Mouse (Mus musculus) common myeloid progenitor, adult 5-6 weeks (primary cell): ENCODE results near the gene Tti1. TPM values are rescaled to one million over a fixed set of nuclear protein-coding genes. Genes with fewer than 3 reads are reported as not detected.

Experiments used
- ATAC-seq: replicated peaks from 2 replicates; pipeline ENCODE4 v1.8.0; 2016; ENCODE audit warnings: low read depth, mild to moderate bottlenecking, moderate TSS enrichment, inconsistent platforms; ENCODE audit not compliant: poor library complexity, severe bottlenecking
- total RNA-seq: library from RNA; stranded (forward); fragments of 200-1000, 187-1606 nt; gene quantifications from 2 replicates; pipeline ENCODE4 v1.2.3, GENCODE M21; 2017

Gene Tti1
- total RNA-seq, 1 experiment from 2014 or later = 32.5 TPM

DNA sequence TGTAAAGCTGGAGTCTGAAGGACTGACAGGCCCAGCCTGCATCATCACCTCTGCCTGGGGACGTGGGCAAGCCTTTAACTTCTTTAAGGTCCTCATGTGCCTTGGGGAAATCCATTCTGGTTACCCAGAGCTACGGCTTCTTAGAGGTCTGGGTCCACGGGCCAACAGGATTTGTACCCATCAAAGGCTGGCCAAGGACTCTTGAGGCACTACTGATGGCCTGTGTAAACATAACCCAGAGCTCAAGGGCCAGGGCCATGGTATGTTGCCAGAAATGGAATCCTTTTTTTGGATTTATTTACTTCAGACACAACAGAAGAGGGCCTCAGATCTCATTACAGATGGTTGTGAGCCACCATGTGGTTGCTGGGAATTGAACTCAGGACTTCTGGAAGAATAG, 45.5 kb downstream of the Tti1 start:
- ATAC-seq = no peak

DNA sequence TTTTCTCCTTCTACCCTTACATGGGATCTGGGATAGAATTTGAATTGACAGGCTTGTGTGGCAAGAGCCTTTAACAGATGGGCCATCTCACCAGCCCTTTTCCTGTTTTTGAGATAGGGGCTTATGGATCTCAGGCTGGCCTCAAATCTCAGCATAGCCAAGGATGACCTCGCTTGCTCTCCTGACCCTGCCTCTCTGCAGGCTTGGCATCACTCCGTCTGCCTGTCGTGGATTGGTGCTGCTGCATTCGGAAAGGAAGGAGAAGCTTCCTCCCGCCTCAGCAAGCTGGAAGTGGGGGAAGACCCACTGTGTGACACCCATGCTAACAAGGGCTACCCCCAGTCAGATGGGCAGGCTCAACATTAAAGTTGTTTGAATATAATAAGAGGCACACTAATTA, 49.0 kb downstream of the Tti1 start:
- no peak for ATAC-seq

DNA sequence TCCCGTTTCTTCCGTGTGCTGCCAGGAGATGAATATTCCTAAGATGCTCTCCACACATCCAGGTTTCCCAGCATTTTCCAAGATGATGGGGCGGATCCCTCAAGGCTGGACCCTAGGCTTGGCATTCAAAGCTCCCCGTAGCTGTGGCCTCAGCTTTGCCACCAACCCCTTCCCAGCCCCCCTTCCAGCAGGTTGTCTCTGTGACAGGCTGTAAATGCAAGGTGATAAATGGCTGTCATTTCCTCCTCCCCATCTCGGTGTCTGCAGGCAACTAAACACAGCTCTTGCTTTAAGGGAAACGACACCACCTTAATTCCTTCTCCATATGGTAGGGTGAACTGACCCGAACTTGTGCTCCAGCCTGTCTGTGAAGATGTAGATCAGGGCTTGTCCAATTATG, 52.6 kb downstream of the Tti1 start:
- ATAC-seq = no peak

DNA sequence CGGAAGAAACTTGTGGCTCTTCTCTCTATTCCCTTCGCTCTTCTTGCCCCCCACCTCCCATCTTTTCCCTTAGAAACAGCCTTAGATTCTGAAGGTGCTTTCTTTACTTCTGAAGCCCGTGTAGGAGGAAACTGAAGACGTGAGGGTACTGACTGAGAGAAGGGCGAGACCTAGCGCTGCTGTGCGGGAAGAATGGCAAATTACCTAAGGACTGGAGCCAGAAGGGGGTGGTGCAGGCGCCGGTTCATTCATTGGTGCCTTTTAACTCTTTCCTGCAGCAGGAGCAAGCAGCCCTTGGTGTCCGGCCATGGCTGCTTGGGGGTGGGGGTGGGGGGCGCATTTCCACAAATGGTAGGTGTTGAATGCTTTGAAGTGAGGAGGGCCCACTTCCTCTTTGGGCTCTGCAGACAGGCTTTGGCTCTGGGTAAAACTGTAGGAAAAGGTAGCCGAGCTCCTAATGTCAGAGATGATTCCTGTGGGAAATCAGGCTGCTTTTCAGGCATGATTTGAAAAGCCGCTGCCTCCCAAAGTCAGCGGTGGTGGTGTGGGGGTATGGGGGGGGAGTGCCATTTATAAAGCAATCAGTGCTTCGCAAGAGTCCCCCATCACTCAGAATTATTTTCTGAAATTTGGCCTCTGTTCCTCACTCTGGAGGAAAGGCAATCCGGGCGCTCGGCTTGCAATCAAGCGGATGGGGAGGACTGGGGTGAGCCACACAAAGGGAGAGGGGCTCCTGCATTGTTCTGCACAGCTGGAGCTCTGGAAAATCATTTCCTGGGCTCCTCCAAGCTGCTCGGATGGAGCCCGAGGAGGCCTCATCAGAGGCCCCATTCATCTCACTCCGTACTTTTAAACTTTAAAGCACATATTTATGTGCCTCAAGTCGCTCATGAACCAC, 53.4 kb downstream of the Tti1 start:
- no peak for ATAC-seq

DNA sequence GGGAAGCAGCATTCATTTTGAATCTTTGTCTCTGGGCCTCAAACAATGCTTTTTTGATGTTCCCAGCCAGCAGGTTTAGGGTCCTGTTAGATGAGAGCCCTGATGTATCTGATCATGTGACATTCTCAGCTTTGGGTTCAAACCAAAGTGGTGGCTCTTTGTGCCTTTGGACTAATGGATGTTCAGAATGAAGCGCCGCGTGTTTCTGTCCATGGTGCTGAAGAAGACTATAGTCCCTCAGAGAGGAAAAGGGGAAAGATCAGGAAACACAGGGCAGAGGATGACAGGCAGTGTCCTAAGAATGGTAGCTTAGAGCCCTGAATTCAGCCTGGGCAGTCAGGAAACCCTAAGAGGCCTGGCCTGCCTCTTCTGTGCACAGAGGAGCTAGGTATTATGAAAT, 57.6 kb downstream of the Tti1 start:
- peak; percentile 86 for ATAC-seq

DNA sequence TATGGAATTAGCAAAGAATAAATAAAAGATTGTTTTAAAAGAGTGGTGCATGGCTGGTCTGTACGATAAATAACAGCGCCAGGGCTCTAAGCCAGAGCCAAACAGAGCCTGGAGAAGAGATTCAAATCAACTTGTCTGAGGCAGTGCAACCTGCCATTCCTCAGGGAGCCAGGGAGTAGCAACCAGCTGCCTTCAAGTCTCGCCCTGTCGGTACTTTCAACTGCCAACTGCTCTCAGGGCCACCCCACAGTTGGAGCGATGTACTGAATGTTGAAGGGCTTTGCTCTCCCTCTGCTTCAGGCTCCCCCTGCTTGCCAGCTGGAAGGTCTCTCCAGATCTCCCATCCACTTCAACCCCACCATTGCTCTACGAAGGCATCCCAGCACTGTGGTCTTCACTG, 58.1 kb downstream of the Tti1 start:
- ATAC-seq = no peak

DNA sequence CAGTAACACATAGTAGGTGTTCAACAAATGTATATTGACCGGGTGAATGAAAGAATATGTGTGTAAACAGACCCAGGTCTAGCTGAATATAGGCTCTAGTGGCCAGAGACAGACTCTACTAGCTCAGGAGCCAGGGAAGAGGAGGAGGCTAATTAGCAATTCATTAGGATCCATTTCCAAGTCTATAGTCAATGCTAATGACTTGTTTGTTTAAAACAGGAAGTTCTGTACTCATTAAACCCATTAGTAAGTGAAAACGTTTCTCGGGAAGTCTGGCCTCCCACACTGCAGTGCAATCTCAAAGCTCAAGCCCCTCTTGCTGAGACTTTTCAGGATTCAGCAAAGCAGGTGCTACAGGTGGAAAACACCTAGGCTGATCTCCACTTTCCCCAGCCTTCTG, 60.4 kb downstream of the Tti1 start:
- ATAC-seq = no peak

DNA sequence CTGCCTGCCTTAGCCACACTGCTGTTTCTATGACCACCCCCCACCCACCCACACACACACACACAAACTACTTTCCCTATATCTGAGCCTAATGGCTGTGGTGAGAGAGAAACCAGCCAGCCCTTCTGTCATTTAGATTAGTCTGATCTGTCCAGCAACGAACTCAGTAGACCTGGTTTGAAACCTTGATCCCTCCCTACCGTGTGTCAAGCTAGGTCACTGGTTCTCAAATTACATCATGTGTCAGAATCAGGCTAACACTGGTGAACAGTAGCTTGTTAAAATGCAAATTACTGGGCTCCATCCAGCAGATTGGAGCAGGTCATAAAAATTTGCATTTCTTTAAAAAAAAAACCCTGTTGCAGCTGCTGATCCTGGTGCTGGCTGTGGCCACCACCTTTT, 70.5 kb downstream of the Tti1 start:
- ATAC-seq = no peak

DNA sequence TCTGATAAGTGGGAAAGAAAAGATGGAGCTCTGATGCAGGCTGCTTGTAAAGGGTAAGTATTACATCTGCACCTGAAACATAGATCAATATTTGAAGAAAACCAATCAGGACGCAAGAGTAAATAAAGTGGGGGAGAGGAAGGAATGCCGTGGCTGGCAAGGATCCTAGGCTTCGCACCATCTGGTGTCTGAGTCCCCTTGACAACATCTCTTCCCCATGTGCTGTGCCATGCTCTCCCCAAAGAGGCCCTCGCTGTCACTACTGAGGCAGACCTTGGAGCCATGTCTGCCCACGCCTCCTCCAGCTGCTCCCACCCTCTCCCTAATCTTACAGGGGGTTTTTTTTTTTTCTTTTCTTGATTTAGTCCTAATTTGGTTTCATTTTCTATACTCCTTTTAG, 74.3 kb downstream of the Tti1 start:
- no peak for ATAC-seq

DNA sequence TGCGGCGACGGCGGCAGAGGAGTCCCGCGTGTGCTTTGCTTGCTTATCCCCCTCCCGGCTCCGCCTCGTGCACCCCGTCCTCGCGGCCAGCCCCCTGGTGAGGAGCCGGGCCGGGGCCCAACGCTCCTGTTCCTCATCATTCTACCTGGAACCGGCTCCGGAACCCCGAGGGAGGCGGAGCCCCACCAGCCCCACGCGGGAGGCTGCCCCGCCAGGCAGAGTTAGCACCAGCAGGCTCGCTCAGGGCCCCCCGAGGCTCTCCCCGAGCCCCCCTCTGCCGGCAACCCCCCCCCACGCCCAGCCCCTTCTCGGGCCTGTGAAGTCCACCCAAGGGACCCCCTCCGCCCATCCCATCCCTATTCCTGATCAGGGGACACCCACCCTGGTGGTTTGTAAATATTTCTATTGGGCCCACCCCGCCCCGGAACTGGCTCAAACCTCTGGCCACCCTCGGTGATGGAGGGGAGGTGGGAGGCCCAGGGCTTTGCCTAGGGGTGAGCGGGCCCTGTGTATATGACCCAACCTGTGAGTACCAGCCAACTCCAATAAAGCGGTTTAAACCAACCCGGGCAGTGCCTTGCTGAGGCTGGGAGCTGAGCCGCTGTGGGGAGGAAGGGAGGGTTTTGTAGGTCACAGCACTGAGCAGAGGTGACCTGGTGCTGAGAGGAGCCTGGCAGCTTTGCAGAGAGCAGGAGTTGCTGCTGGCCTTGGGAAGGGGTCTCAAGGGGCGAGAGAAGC, 83.9 kb downstream of the Tti1 start:
- no peak for ATAC-seq

DNA sequence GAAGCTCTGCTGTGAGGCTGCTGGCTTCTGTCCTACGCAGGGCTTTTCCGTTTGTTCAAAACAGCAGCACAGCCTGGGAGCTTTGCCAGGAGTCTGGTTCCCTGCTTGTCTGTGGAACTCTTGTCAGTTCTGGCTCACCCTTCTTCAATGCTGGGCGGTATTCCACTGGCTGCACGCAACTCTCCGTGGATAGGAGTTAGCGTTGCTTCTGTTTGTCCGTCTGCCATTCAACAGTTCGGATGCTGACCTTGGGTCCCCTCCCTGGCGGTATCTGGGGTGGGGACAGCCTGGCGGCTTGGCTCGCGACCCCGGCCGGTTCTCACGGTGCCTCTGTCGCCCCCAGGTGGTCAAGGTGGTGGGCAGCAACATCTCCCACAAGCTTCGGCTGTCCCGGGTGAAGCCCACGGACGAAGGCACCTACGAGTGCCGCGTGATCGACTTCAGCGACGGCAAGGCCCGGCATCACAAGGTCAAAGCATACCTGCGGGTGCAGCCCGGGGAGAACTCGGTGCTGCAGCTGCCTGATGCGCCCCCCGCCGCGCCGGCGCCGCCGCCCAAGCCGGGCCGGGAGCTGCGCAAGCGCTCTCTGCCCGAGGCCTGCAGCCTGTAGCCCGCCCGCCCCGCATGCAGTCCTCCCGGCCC, 84.6 kb downstream of the Tti1 start:
- ATAC-seq = peak; percentile 71

DNA sequence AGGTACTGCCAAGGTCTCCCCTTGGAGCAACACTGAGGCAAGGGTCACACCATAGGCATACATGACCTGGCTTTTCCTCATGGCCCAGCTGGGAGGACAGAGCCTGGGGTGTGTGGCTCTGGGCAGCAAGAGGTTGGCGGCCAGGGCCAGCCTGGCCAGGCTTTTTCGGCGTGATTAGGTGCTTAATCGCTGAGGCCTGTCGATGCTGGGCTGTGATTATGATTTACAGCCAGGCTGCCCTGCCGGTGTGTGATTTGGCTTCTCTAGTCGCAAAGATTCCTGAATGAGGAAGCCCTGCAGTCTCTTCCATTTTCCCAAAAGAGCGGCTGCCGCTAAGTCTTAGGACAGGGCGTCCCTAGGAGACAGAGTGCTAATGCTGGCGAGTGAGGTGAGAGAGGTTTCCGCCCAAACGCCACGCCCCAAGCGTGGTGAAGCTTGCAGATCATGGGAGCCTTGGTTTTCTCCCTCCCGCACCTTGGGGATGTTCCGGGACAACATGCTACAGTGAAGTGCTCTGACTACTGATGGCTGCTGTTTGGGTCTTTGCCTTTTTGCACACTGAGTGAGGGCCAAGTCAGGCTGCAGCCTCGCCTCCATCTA, 87.5 kb downstream of the Tti1 start:
- ATAC-seq = 0 out of 2 replicates have a peak, but pooled peaks have one; percentile 15

DNA sequence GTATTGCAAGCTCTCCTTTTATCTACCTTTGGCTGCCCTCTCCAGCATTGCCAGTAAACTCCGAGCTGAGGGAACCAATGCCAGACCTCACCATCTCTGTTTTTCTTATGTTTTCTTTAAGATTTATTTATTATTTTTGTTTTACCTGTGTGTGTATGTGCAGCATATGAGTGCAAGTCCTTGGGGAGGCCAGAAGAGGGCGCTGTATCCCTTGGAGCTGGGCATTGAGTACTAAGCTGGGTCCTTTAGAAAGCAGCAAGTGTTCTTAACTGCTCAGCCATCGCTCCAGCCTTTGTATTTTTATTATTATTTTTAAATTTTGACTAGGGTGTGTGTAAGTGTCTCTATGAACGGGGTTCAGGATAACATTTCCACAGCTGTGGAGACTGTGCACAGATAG, 91.6 kb downstream of the Tti1 start:
- no peak for ATAC-seq

DNA sequence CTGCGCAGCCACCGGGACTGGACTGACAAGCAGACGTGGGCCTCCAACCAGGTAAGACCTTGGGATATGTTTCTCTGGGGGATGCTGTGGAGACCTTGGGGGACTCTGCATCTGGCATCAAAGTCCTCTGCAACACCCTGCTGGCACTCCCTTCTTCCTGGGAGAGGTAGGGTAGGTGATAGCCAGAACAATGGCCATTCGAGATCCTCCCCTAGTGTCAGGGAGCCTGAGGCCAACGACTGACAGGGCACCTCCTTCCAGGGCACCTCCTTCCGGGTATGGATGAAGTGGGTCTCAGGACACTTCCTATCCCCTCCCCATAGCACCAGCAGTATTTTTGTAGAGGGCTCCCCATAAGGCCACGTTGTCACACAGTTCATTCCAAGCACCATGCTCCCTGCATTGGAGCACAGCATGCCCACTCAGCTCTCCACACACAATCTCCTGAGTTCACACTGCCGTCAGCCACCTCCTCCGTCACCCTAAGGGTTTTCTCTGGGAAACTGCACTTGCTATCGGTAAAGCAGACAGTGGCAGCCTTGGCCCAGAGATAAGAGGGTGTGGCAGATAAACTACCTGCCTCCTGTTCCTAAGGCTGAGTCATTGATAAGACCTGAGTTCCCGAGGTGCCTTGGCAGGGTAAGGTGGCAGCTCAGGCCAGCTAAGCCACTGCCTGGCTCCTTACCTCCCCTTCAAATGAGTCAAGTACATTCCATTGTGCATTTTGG, 92.6 kb downstream of the Tti1 start:
- no peak for ATAC-seq

DNA sequence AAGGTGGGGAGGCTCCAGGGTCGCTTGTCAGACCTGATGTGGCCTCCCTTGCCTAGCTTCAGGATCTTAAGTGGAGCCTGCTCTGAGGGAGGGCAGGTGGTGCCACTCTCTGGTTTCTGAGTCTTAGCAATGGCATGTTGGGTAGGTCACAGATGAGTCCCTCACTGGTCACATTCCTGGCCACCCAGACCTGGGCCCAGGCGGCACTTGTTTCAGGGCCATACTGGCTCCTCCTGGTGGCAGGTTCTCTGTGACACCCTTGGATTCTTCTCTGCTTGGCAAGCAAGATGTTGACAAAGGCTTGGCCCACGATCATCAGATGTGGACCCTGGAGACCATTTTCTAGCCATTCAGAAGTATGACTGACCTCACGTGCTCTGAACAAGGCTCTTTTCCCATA, 95.6 kb downstream of the Tti1 start:
- no peak for ATAC-seq

Other genes with a start within 250 kb of the Tti1 start
- not detected in 2 replicates for gene Vstm2l, start 113.8 kb downstream of the Tti1 start, total RNA-seq
- 21.8 and 35.6 TPM in 2 replicates for gene Rprd1b, start 64 bp upstream of the Tti1 start, total RNA-seq
- 3.8 and 5.4 TPM in 2 replicates for gene Tgm2, start 118.0 kb upstream of the Tti1 start, total RNA-seq
- not detected in 2 replicates for gene D630003M21Rik, start 200.8 kb upstream of the Tti1 start, total RNA-seq
- gene Bpi, start 229.7 kb upstream of the Tti1 start, total RNA-seq = not detected in 2 replicates